Comparison of ENCODE assay signal across 13 mouse cellular contexts in the genomic region with DNA sequence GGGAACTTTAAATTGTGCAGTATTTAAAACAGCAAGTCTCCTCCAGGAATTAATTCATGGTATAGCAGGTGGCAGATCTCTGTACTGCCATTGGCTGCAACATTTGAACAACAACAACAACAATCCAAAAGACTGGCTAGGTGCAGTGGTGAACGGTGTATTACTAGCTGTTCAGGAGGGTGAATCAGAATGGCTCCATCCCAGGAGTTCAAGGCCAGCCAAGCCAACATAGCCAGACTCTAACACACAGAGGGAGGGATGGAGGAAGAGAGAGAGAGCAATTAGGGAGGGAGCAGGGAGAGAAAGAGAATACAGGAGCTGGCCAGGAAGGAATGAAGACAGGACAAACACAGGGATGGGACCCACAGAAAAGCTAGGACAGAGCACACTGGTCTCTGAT.
"Had no signal": no experiment of that assay in that cellular context is flagged by ENCODE, and none has a peak within 500 bp of the region (broad histone marks: within the 10 kb centered on the region; RNA-seq: fewer than 3 reads in every experiment).

No protein-coding gene starts in this region.

- DNase-seq: gastrocnemius, postnatal 10 days; gastrocnemius, postnatal 25 days; heart, adult 18-20 months; heart, postnatal 10 days; heart, postnatal 4 days; kidney, adult 18-20 months; kidney, adult 8-10 months; kidney, postnatal 10 days; kidney, postnatal 25 days; kidney, postnatal 4 days; liver; liver, embryonic 13.5 days; liver, postnatal 0 days had no signal
